Mouse (Mus musculus) cortical plate, adult 2 months (tissue): ENCODE measurements at regions not wholly inside any gene's neighbourhood (a gene's known extent, or its start where the extent isn't known, plus 50 kb on each side); places are given as distances from the start of the nearest gene placed in this dataset.

ENCODE experiments used
- CTCF ChIP-seq: fragments of 200-500 bp; IDR thresholded peaks from 2 replicates; pipeline ENCODE4 v1.5.1; 2011; ENCODE audit warnings: mild to moderate bottlenecking, control low read depth, low read length; ENCODE audit not compliant: insufficient read depth; ENCODE audit errors: extremely low read depth
- POLR2A ChIP-seq: fragments of 200-500 bp; IDR thresholded peaks from 2 replicates; pipeline ENCODE4 v1.6.1; 2011; ENCODE audit warnings: mild to moderate bottlenecking, low read length, control low read depth; ENCODE audit not compliant: insufficient read depth; ENCODE audit errors: extremely low read depth

GRCm38 (mm10) chr5:51792950-51793349 lies 225.4 kb upstream of the Ppargc1a start:
- TF ChIP-seq CTCF = no peak
- TF ChIP-seq POLR2A = no peak
